Mouse (Mus musculus): ENCODE data around the gene Anpep. TPM values are rescaled to one million over a fixed set of nuclear protein-coding genes. Genes with fewer than 3 reads are reported as not detected.

Gene Anpep
- polyA plus RNA-seq, 1 experiment from 2014 or later: 81.7 TPM

DNA sequence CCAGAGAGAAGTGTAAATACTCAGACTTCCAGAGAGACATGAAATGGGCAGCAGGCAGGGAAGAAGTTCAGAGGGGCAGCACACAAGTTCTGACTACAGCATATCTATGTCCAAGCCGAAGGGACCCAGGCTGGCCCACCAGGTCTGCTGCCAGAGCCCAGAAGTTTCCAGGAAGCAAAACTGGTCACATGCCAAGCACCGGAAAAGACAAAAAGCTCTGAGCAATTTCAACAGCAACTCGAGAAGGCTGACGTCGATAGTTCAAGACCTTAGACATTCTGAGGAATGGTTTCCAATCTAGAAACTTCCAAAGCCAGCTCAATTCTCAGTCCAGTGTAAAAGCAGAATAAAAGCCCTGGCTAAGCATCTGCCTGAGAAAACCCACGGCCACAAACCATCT lies 29.3 kb downstream of the Anpep start:
- peaks cover 23% of the 10 kb centered on the region for H3K36me3 ChIP-seq
- H3K4me2 ChIP-seq: no peak overlapping the region
- no peaks in the 10 kb centered on the region for H3K27me3 ChIP-seq
- H3K27ac ChIP-seq: peak overlapping the region; percentile 60
- 47% methylated on average over 6 of the region's 6 CpGs for WGBS
- no peak for ATAC-seq (replicated peaks; ENCODE audit: low FRiP score)
- H3K4me1 ChIP-seq: peaks cover 8% of the 10 kb centered on the region
- no peak overlapping the region for H3K4me3 ChIP-seq (replicated peaks)
- H3K9me3 ChIP-seq (replicated peaks): no peaks in the 10 kb centered on the region
- no peak overlapping the region for H3K9ac ChIP-seq

DNA sequence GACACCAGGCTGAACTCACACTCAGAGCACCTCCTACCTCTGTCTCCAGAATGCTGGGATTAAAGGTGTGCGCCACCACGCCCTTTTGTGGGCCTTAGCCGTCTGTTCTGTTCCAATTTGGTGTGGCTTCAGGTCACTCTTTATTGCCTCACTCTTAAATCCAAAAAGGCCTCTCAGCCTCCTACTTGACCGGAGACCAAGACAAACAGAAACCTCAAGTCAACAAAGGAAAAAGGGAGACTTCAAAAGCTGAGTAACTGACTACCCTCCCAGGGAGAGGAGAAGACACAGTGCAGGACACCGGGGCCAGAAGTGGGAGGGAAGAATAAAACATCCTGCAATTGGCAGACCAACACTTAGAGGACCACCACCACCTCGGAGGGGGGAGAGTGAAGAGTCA lies 29.7 kb downstream of the Anpep start:
- Histone ChIP-seq H3K4me3 (replicated peaks) (no peak overlapping the region), H3K9ac (no peak overlapping the region), H3K4me2 (no peak overlapping the region), H3K27ac (peak overlapping the region; percentile 60), H3K9me3 (replicated peaks) (no peaks in the 10 kb centered on the region), H3K4me1 (peaks cover 8% of the 10 kb centered on the region), H3K36me3 (peaks cover 28% of the 10 kb centered on the region), H3K27me3 (no peaks in the 10 kb centered on the region)
- 43% methylated on average over 6 of the region's 6 CpGs for WGBS
- no peak for ATAC-seq (replicated peaks; ENCODE audit: low FRiP score)

DNA sequence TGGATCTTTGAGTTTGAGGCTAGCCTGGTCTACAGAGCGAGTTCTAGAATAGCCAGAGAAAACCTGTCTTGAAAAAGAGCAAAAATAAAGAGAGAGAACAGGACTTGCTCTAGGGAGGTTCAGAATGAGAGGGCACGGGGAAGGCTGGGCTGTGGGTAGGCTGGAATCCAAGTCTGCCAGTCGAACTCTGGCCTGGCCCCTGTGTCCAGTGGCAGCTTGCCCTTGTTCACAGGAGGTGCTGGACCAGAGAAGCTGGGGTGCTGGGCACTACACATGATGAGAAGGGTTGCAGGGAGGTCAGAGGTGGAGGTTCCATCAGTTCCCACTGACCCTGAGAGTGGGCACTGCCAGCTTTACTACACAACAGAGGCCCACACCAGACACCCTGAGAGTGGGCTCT lies 32.5 kb downstream of the Anpep start:
- ATAC-seq (replicated peaks; ENCODE audit: low FRiP score): no peak
- H3K36me3 ChIP-seq: peaks cover 42% of the 10 kb centered on the region
- no peak overlapping the region for H3K9ac ChIP-seq
- H3K27me3 ChIP-seq: no peaks in the 10 kb centered on the region
- H3K9me3 ChIP-seq (replicated peaks): no peaks in the 10 kb centered on the region
- H3K4me2 ChIP-seq: no peak overlapping the region
- H3K4me1 ChIP-seq: peaks cover 8% of the 10 kb centered on the region
- 90% methylated on average over 3 of the region's 3 CpGs for WGBS
- no peak overlapping the region for H3K4me3 ChIP-seq (replicated peaks)
- H3K27ac ChIP-seq: no peak overlapping the region

DNA sequence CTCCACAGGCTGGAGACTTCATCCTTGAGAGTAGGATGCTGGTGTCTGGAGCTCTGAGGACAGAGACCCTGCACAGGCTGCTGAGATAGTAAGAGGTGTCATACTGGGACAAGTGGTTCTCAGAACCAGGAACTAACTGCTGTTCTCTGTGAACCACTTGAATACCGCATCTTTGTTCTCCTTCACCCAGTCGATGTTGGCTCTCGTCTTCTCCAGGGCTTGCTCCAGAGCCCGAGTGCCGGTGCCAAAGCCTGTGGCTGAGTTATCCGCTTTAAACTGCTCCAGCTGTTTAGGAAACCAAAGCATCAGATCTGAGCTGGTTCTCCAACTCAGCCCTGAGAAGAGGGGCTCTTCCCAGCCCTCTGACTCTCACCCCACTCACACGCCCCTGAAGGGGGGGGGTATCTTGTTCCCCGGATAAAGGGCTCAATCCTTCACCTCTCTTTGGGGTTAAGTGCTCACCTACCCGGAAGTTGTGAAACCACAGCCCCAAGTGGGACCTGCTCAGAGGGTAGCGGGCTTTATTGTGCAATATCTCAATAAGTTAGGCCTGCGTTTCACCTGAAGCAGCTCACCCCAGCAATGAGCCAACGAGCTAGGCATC lies 38.7 kb downstream of the Anpep start:
- Histone ChIP-seq H3K36me3 (peaks cover 40% of the 10 kb centered on the region), H3K27ac (no peak overlapping the region), H3K4me3 (replicated peaks) (no peak overlapping the region), H3K4me2 (no peak overlapping the region), H3K9ac (no peak overlapping the region), H3K9me3 (replicated peaks) (no peaks in the 10 kb centered on the region), H3K4me1 (peaks cover 28% of the 10 kb centered on the region), H3K27me3 (peaks cover 9% of the 10 kb centered on the region; the same call in 1 of the 2 replicates)
- ATAC-seq (replicated peaks; ENCODE audit: low FRiP score): no peak
- WGBS: 80% methylated on average over 12 of the region's 12 CpGs

DNA sequence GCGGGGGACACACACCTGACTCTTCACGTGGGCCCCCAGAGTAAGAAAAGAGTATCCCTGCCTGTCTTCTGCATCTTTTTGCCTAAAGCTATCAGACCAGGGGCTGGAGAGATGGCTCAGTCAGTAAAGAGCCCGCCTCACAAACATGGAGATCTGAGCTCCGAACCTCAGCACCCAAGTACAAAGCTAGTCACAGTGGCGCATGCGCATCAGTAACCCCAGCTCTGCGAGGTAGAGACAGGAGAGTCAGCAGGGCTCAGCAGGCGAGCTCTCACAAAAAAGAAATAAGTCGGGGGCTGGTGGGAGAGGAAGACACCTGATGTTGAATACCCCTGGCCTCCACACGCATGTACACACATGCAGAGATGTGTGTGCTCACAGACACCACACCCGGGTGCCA lies 40.9 kb downstream of the Anpep start:
- Histone ChIP-seq H3K27ac (no peak overlapping the region), H3K4me2 (no peak overlapping the region), H3K9me3 (replicated peaks) (no peaks in the 10 kb centered on the region), H3K4me3 (replicated peaks) (no peak overlapping the region), H3K4me1 (peaks cover 28% of the 10 kb centered on the region), H3K27me3 (peaks cover 11% of the 10 kb centered on the region; the same call in 1 of the 2 replicates), H3K36me3 (peaks cover 18% of the 10 kb centered on the region), H3K9ac (no peak overlapping the region)
- no peak for ATAC-seq (replicated peaks; ENCODE audit: low FRiP score)
- WGBS: 51% methylated on average over 11 of the region's 11 CpGs

DNA sequence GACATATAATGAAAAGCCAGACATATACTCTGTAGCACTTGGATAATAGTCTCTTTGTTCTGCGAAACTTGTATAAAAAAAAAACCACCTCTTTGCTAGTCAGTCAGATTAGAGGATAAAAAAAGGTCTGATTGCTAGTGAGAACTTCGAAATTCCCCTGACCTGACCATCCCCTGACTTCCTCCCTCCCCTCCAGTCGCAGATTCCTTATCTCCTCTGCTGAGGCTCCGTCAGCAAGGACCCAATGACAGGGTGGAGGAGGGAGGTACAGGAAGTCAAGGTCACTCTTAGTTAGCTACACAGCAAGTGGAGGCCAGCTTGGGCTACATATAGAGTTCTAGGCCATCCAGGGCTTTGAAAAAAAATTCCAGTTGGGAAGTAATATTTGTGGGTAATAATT lies 41.3 kb downstream of the Anpep start:
- H3K9me3 ChIP-seq (replicated peaks): no peaks in the 10 kb centered on the region
- H3K4me2 ChIP-seq: no peak overlapping the region
- ATAC-seq (replicated peaks; ENCODE audit: low FRiP score): no peak
- WGBS: 26% methylated on average over 4 of the region's 4 CpGs
- H3K27ac ChIP-seq: no peak overlapping the region
- peaks cover 28% of the 10 kb centered on the region for H3K4me1 ChIP-seq
- peaks cover 11% of the 10 kb centered on the region; the same call in 1 of the 2 replicates for H3K27me3 ChIP-seq
- no peak overlapping the region for H3K9ac ChIP-seq
- no peak overlapping the region for H3K4me3 ChIP-seq (replicated peaks)
- peaks cover 13% of the 10 kb centered on the region for H3K36me3 ChIP-seq

DNA sequence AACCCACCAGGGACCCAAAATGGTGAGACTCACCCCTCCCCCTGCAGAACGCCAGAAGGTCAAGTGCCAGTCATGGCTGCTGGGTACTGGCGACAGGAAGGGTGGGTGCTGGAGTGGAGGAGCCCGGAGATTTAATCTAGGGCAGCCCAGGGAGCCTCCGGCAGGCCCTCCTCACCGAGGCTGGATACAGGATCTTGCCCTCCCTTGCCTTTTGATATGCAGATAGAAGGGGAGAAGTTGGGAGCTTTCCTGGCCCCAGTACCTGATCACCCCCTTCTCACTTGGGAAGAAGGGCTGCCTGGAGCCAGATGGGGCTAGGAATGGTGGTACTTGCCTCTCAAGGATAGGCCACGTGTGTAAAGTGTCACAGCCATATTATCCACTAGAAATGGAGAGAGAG lies 42.5 kb downstream of the Anpep start:
- no peak overlapping the region for H3K9ac ChIP-seq
- peaks cover 5% of the 10 kb centered on the region; the same call in 1 of the 2 replicates for H3K36me3 ChIP-seq
- ATAC-seq (replicated peaks; ENCODE audit: low FRiP score): no peak
- H3K9me3 ChIP-seq (replicated peaks): no peaks in the 10 kb centered on the region
- peaks cover 11% of the 10 kb centered on the region; the same call in 1 of the 2 replicates for H3K27me3 ChIP-seq
- WGBS: 5% methylated on average over 6 of the region's 6 CpGs
- H3K27ac ChIP-seq: no peak overlapping the region
- H3K4me3 ChIP-seq (replicated peaks): no peak overlapping the region
- peaks cover 28% of the 10 kb centered on the region for H3K4me1 ChIP-seq
- no peak overlapping the region for H3K4me2 ChIP-seq

DNA sequence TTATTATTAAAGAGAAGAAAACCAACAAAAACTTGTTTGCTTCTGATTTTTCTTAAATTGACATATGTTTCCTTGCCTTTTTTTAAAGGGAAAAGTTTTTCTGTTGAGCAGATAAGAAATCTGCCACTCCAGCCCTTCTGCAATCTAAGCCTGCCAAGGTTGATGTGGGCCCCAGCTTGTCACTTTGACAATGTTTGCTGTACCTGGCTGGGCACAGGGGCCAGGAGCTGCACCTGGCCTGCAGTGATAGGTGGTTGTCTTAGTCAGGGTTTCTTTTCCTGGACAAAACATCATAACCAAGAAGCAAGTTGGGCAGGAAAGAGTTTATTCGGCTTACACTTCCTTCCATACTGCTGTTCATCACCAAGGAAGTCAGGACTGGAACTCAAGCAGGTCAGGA lies 47.5 kb downstream of the Anpep start:
- H3K4me1 ChIP-seq: peaks cover 13% of the 10 kb centered on the region

DNA sequence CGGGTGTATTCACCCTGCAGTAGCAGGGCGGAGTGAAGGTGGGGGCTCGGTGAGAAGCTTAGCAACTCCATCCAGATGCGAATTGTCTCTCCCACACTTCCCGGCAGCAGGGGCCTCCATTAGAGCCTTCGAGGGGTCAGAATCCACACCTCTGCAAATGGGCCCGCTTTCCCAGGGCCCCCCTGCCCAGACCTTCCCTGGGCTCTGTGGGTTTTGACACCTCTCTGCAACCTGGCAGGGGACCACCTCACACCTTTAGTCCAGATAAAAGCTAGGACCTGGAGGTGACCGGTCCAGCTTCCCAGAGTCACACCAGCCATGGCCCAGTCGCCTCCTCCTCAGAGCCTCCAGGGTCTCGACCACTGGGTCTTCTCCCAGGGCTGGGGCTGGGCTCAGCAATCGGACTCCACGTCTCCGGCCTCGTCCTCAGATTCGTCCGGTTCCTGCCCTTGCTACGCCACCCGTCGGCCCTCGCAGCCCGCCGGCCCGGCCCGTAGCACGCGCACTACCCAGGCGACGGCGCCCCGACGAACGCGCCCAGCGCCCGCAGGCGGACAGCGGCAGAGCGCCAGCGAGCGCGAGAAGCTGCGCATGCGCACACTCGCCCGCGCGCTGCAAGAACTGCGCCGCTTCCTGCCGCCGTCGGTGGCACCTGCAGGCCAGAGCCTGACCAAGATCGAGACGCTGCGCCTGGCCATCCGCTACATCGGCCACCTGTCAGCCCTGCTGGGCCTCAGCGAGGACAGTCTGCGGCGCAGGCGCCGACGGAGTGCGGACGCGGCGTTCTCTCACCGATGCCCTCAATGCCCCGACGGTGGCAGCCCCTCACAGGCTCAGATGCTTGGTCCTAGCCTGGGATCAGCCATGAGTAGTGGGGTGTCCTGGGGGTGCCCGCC lies 50.0 kb downstream of the Anpep start, which contains the start of gene Mesp2:
Gene Mesp2, plus strand, starts transcription at position 117 of the 896 bp plus-strand sequence.
- peak within 1 kb of the TSS; percentile 44 for H3K4me3 ChIP-seq (replicated peaks)
- H3K27ac ChIP-seq: no peak within 1 kb of the TSS
- no peaks in the 10 kb centered on the region for H3K36me3 ChIP-seq
- ATAC-seq (replicated peaks; ENCODE audit: low FRiP score): peak; percentile 70
- peaks cover 34% of the 10 kb centered on the region for H3K27me3 ChIP-seq
- no peaks in the 10 kb centered on the region for H3K9me3 ChIP-seq (replicated peaks)
- peak within 1 kb of the TSS; percentile 83 for H3K4me2 ChIP-seq
- H3K4me1 ChIP-seq: peaks cover 10% of the 10 kb centered on the region
- peak within 1 kb of the TSS; percentile 29 for H3K9ac ChIP-seq
- WGBS: 10% methylated on average over 71 of the region's 71 CpGs

More for the DNA sequence above, 47.5 kb downstream of the Anpep start:
- no peak overlapping the region for H3K9ac ChIP-seq
- no peak overlapping the region for H3K27ac ChIP-seq
- no peak overlapping the region for H3K4me2 ChIP-seq
- H3K36me3 ChIP-seq: no peaks in the 10 kb centered on the region
- no peak for ATAC-seq (replicated peaks; ENCODE audit: low FRiP score)
- H3K9me3 ChIP-seq (replicated peaks): no peaks in the 10 kb centered on the region
- WGBS: 78% methylated on average over 1 of the region's 1 CpGs
- H3K27me3 ChIP-seq: peaks cover 41% of the 10 kb centered on the region
- H3K4me3 ChIP-seq (replicated peaks): no peak overlapping the region

DNA sequence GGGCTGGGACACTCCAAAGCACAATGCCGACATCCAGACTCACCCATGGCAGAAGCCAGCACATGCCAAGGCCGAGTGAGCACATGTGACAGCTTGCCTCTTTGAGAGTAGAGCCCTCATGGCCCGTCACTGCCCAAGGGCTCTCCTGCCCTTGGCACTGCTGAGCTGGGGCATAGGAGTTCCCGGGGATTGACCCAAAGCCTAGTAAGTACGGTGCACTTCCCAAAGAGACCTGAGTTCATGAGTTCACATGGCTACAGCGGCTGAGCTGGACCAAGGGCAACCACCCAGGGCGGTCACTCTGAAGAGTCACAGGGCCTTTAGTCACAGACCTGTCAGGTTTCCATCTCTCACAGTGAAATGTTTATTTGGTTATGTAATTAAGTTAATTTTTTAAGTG lies 52.3 kb downstream of the Anpep start:
- Histone ChIP-seq H3K27me3 (peaks cover 34% of the 10 kb centered on the region), H3K4me1 (peaks cover 10% of the 10 kb centered on the region), H3K36me3 (no peaks in the 10 kb centered on the region), H3K9me3 (replicated peaks) (no peaks in the 10 kb centered on the region), H3K9ac (no peak overlapping the region), H3K4me2 (no peak overlapping the region), H3K4me3 (replicated peaks) (no peak overlapping the region), H3K27ac (no peak overlapping the region)
- no peak for ATAC-seq (replicated peaks; ENCODE audit: low FRiP score)
- 87% methylated on average over 7 of the region's 7 CpGs for WGBS

DNA sequence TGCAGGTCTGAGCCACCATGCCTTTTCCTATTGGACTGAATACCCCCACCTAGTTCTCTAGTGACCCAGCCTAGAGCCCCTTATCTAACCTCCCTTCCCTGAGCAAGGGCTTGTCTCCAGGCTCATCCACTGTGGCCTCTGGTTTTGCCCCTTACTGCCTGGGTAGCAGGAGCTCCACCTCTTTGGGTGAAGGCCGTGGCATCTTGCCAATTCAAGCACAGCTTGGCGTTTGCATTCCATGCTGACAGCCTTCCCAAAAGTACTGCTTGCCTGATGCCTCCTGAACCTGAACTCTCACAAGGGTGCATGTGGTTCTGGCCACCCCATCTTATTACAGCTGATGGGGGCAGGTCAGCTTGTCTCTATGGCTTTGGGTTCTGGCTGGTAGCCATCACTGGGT lies 57.0 kb downstream of the Anpep start:
- WGBS: 45% methylated on average over 2 of the region's 2 CpGs
- Histone ChIP-seq H3K27ac (no peak overlapping the region), H3K4me2 (no peak overlapping the region), H3K36me3 (no peaks in the 10 kb centered on the region), H3K4me1 (peaks cover under 1% of the 10 kb centered on the region; the same call in 1 of the 2 replicates), H3K9ac (no peak overlapping the region), H3K9me3 (replicated peaks) (no peaks in the 10 kb centered on the region), H3K4me3 (replicated peaks) (no peak overlapping the region), H3K27me3 (no peaks in the 10 kb centered on the region)
- no peak for ATAC-seq (replicated peaks; ENCODE audit: low FRiP score)

DNA sequence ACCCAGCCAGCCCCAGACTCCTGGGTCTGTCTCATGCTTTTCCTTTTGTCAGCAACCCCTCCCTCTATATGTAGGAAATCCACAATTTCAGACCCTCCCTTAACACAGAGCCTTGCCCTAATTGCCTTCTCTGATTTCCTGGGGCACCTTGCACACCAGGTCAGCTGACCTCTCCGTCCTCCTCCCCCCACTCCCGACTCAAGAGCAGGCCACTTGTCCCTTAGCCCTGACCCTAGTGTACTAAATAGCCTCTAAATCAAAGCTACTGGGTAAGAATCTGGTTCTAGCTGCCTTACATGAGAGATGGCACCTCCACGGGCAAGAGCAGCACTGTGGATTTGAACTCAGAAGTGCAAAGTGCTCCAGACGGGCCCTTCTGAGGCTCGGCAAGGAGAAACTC lies 58.8 kb downstream of the Anpep start:
- no peak overlapping the region for H3K9ac ChIP-seq
- no peak overlapping the region for H3K4me3 ChIP-seq (replicated peaks)
- no peak overlapping the region for H3K4me2 ChIP-seq
- no peak overlapping the region for H3K27ac ChIP-seq
- peaks cover 5% of the 10 kb centered on the region; the same call in 1 of the 2 replicates for H3K4me1 ChIP-seq
- WGBS: 42% methylated on average over 5 of the region's 5 CpGs
- no peaks in the 10 kb centered on the region for H3K9me3 ChIP-seq (replicated peaks)
- no peak for ATAC-seq (replicated peaks; ENCODE audit: low FRiP score)
- no peaks in the 10 kb centered on the region for H3K36me3 ChIP-seq
- H3K27me3 ChIP-seq: 0 out of 2 replicates have a peak, but pooled peaks cover 8% of the 10 kb centered on the region
